In the genomic region with DNA sequence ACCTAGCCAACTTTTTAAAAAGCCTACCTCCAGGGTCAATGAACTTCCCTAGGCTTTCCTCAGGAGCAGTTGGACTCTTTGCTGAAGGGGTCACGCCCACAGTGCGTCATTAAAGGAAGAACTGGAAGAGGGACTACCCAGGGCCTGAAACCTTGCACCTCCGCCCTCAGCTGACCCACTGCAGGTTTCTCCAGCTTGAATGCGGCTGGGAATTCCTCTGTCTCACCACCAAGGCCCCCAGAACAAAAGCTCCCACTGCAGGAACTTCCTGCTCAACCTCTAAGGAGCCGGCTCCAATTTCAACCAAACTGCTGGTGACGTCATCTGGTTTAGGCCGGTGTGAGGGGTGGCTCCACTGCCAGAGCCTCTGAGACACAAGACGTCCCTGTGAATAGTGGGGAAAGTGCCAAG, we compare ENCODE assay signal across 9 mouse cellular contexts. TPM values are rescaled to one million over a fixed set of nuclear protein-coding genes. Genes with fewer than 3 reads are reported as not detected.
DNase-seq lines count a peak whose midpoint lies in the region; ATAC-seq lines count a peak whose summit lies in the region.
"Had no signal": no experiment of that assay in that cellular context is flagged by ENCODE, and none has a peak within 500 bp of the region (broad histone marks: within the 10 kb centered on the region; RNA-seq: fewer than 3 reads in every experiment).

No protein-coding gene starts in this region.

- no peak overlapping the region for H3K9ac ChIP-seq in liver, embryonic 11.5 days (ENCODE audit: low read depth, low read length)
- H3K9ac ChIP-seq in kidney, embryonic 14.5 days (ENCODE audit: low read depth, low read length), result no peak overlapping the region
- H3K9ac ChIP-seq: liver, embryonic 13.5 days had no signal

- no peaks in the 10 kb centered on the region for H3K36me3 ChIP-seq in liver, embryonic 11.5 days (ENCODE audit: control insufficient read depth, insufficient read depth, low read length)
- H3K36me3 ChIP-seq in embryonic facial prominence, embryonic 10.5 days (replicated peaks), result no peaks in the 10 kb centered on the region
- no peaks in the 10 kb centered on the region for H3K36me3 ChIP-seq in kidney, embryonic 14.5 days (ENCODE audit: control insufficient read depth, insufficient read depth, low read length)
- H3K36me3 ChIP-seq: liver, embryonic 13.5 days had no signal

- WGBS in liver, embryonic 11.5 days, result 17% methylated on average over 8 of the region's 8 CpGs
- WGBS in embryonic facial prominence, embryonic 10.5 days, result 3% methylated on average over 8 of the region's 8 CpGs
- 2% methylated on average over 8 of the region's 8 CpGs for WGBS in kidney, embryonic 14.5 days

- no peak overlapping the region for H3K4me3 ChIP-seq in liver, embryonic 11.5 days (ENCODE audit: low read depth, low read length)
- H3K4me3 ChIP-seq in embryonic facial prominence, embryonic 10.5 days, result peak overlapping the region; percentile 34
- H3K4me3 ChIP-seq in kidney, embryonic 14.5 days (ENCODE audit: low read length), result no peak overlapping the region
- H3K4me3 ChIP-seq: liver, embryonic 13.5 days had no signal

- H3K4me1 ChIP-seq in liver, embryonic 11.5 days (replicated peaks; ENCODE audit: control insufficient read depth, insufficient read depth, low read length), result no peaks in the 10 kb centered on the region; the same call in 1 of the 2 replicates
- peaks cover 45% of the 10 kb centered on the region for H3K4me1 ChIP-seq in embryonic facial prominence, embryonic 10.5 days
- peaks cover 11% of the 10 kb centered on the region; the same call in 1 of the 2 replicates for H3K4me1 ChIP-seq in kidney, embryonic 14.5 days (ENCODE audit: control insufficient read depth, insufficient read depth, low read length)
- H3K4me1 ChIP-seq: liver, embryonic 13.5 days had no signal

- no peaks in the 10 kb centered on the region for H3K9me3 ChIP-seq in liver, embryonic 11.5 days (ENCODE audit: control insufficient read depth, low read length)
- H3K9me3 ChIP-seq in embryonic facial prominence, embryonic 10.5 days, result no peaks in the 10 kb centered on the region
- H3K9me3 ChIP-seq in kidney, embryonic 14.5 days (ENCODE audit: control insufficient read depth, low read length), result no peaks in the 10 kb centered on the region
- H3K9me3 ChIP-seq: liver, embryonic 13.5 days had no signal

- H3K4me2 ChIP-seq in liver, embryonic 11.5 days, result 0 out of 2 replicates have a peak overlapping the region, but pooled peaks have one; percentile 29
- no peak overlapping the region; the same call in 1 of the 2 replicates for H3K4me2 ChIP-seq in kidney, embryonic 14.5 days (replicated peaks; ENCODE audit: low read depth, low read length)
- H3K4me2 ChIP-seq: liver, embryonic 13.5 days had no signal

- ATAC-seq in liver, embryonic 11.5 days (replicated peaks; ENCODE audit: low FRiP score), result no peak
- peak; percentile 83 for ATAC-seq in kidney, embryonic 14.5 days (ENCODE audit: low FRiP score, low TSS enrichment)

- DNase-seq in liver, embryonic 11.5 days (ENCODE audit: low spot score), result no peak
- DNase-seq in liver, result no peak
- DNase-seq in embryonic facial prominence, embryonic 10.5 days (ENCODE audit: low spot score), result peak; percentile 84
- peak; percentile 63 for DNase-seq in retina, embryonic 14.5 days (ENCODE audit: low spot score)
- no peak for DNase-seq in layer of hippocampus, postnatal 14 days (ENCODE audit: low spot score in 2 of 2)
- no peak for DNase-seq in ovary, postnatal 14 days (ENCODE audit: low spot score)
- DNase-seq in cerebellum, postnatal 4 days (ENCODE audit: low spot score in 2 of 2), result no peak
- DNase-seq: liver, embryonic 13.5 days had no signal

- no peaks in the 10 kb centered on the region for H3K27me3 ChIP-seq in liver, embryonic 11.5 days (replicated peaks; ENCODE audit: control insufficient read depth, insufficient read depth, low read length)
- H3K27me3 ChIP-seq in embryonic facial prominence, embryonic 10.5 days (replicated peaks; ENCODE audit: low read depth, poor library complexity, severe bottlenecking), result no peaks in the 10 kb centered on the region; the same call in 1 of the 2 replicates
- H3K27me3 ChIP-seq in kidney, embryonic 14.5 days (ENCODE audit: control insufficient read depth, insufficient read depth, low read length), result no peaks in the 10 kb centered on the region

- H3K27ac ChIP-seq in liver, embryonic 11.5 days (ENCODE audit: low read depth, low read length), result no peak overlapping the region
- H3K27ac ChIP-seq in embryonic facial prominence, embryonic 10.5 days (replicated peaks), result peak overlapping the region; percentile 83
- H3K27ac ChIP-seq in kidney, embryonic 14.5 days (ENCODE audit: low read depth, low read length), result peak overlapping the region; percentile 3
- H3K27ac ChIP-seq: liver, embryonic 13.5 days had no signal

RNA-seq across cellular contexts. Expression of a gene that starts 45.4 kb away (rescaled TPM):
- polyA plus RNA-seq in liver, embryonic 11.5 days (2014; fragmentation: Nextera tagmentation; extraction: Ambion mirVana), result 7.2 and 7.3 TPM in 2 replicates
- 23.4 and 25.5 TPM in 2 replicates for polyA plus RNA-seq in embryonic facial prominence, embryonic 10.5 days (2016; fragmentation: Nextera tagmentation; extraction: Ambion mirVana)
- 17.6 and 21.2 TPM in 2 replicates for polyA plus RNA-seq in kidney, embryonic 14.5 days (2014; fragmentation: Nextera tagmentation; extraction: Ambion mirVana)
- 10 to 100 TPM; 18.9 to 24.3 TPM for total RNA-seq in layer of hippocampus, postnatal 14 days (2021)

Comparison
In these comparisons a context has a peak if more than half of its experiments do, and no peak if none do; other contexts are left out.
1. DNase-seq: peak in embryonic facial prominence, embryonic 10.5 days (single experiment) and retina, embryonic 14.5 days (single experiment); none in liver, embryonic 11.5 days (single experiment), liver (single experiment), layer of hippocampus, postnatal 14 days (0 of 2), ovary, postnatal 14 days (single experiment) and cerebellum, postnatal 4 days (0 of 2).